Mouse (Mus musculus) megakaryocyte-erythroid progenitor cell, adult 5-6 weeks (primary cell): ENCODE data around the gene Pibf1. TPM values are rescaled to one million over a fixed set of nuclear protein-coding genes. Genes with fewer than 3 reads are reported as not detected.

Experiments
- ATAC-seq: replicated peaks from 2 replicates; pipeline ENCODE4 v1.8.0; 2016; ENCODE audit warnings: mild to moderate bottlenecking, inconsistent platforms; ENCODE audit not compliant: severe bottlenecking, poor library complexity, low FRiP score, low TSS enrichment
- total RNA-seq, 2 experiments: library from RNA; stranded (forward) in 1 of 2; stranded (reverse) in 1 of 2; fragments of 200-1000, 215-1000 nt in 1 of 2; fragments of >200 nt in 1 of 2; fragmentation: Nextera tagmentation in 1 of 2; gene quantifications; 2 replicates each; pipeline ENCODE4 v1.2.3; 2014 to 2017

Gene Pibf1
- total RNA-seq, 2 experiments from 2014 or later, result 26.2 to 57.4 TPM

DNA sequence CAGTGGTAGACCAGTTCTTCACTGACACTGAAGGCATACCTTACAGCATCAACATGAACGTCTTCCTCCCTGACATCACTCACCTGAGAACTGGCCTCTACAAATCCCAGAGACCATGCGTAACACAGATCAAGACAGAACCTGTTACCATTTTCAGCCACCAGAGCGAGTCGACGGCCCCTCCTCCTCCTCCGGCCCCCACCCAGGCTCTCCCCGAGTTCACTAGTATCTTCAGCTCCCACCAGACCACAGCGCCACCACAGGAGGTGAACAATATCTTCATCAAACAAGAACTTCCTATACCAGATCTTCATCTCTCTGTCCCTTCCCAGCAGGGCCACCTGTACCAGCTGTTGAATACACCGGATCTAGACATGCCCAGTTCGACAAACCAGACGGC lies 202.2 kb downstream of the Pibf1 start:
- 0 out of 2 replicates have a peak, but pooled peaks have one; percentile 2 for ATAC-seq

Other genes starting within 250 kb of the Pibf1 start
- gene Rpl36a-ps1, start 105.1 kb upstream of the Pibf1 start, total RNA-seq (2014; fragmentation: Nextera tagmentation), result 37.5 and 41.1 TPM in 2 replicates
- gene Rpl36a-ps1, start 105.1 kb upstream of the Pibf1 start, total RNA-seq (2017), result 8.1 and 34.3 TPM in 2 replicates
- 63.8 and 87.8 TPM in 2 replicates for gene Mzt1, start 53.3 kb upstream of the Pibf1 start, total RNA-seq (2014; fragmentation: Nextera tagmentation)
- gene Mzt1, start 53.3 kb upstream of the Pibf1 start, total RNA-seq (2017), result 70.9 and 73.3 TPM in 2 replicates
- 80.4 and 93.7 TPM in 2 replicates for gene Bora, start 53.2 kb upstream of the Pibf1 start, total RNA-seq (2014; fragmentation: Nextera tagmentation)
- gene Bora, start 53.2 kb upstream of the Pibf1 start, total RNA-seq (2017), result 82.5 and 90.6 TPM in 2 replicates
- gene Dis3, start 346 bp downstream of the Pibf1 start, total RNA-seq (2014; fragmentation: Nextera tagmentation), result 62.6 and 63.2 TPM in 2 replicates
- gene Dis3, start 346 bp downstream of the Pibf1 start, total RNA-seq (2017), result 63.8 and 121 TPM in 2 replicates
- 3.3 and 3.4 TPM in 2 replicates for gene Klf5, start 199.3 kb downstream of the Pibf1 start, total RNA-seq (2014; fragmentation: Nextera tagmentation)
- gene Klf5, start 199.3 kb downstream of the Pibf1 start, total RNA-seq (2017), result 0.46 and 3.1 TPM in 2 replicates